Mouse (Mus musculus) cortical plate, adult 2 months (tissue): ENCODE measurements around the gene B430306N03Rik.

Experiments
- CTCF ChIP-seq: fragments of 200-500 bp; IDR thresholded peaks from 2 replicates; pipeline ENCODE4 v1.5.1; 2011; ENCODE audit warnings: mild to moderate bottlenecking, control low read depth, low read length; ENCODE audit not compliant: insufficient read depth; ENCODE audit errors: extremely low read depth
- POLR2A ChIP-seq: fragments of 200-500 bp; IDR thresholded peaks from 2 replicates; pipeline ENCODE4 v1.6.1; 2011; ENCODE audit warnings: mild to moderate bottlenecking, low read length, control low read depth; ENCODE audit not compliant: insufficient read depth; ENCODE audit errors: extremely low read depth

GRCm38 (mm10) chr17:48360462-48360861 lies 44.5 kb downstream of the B430306N03Rik start:
- TF ChIP-seq POLR2A (no peak), CTCF (no peak)
